Mouse (Mus musculus): ENCODE results near the gene Mrpl37.

The Mrpl37 gene

DNA sequence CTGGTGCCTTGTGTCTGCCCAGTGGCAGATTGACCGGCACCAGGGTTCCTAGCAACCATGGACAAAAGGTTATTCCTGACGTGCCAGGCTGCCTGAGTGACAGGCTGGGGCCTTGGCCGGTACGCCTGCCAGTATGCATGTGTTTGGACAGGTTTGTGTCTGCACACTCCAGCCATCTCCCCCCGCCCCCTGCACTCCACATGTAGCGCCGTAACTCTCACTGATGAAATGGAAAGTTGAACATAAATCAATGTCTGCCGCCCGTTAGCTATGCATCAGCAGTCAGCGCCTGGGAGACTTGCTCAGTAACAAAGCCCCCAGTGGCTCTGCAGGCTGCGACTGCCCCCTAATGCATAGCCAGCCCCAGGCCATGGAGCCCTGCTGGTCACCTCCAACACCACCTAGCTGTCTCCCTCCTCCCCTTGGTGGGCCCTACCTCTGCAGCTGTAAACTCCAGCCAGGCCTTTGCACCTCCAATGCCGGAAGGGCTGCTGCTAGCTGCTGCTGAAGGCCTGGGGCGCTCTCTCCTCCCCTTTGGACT is 50.6 kb downstream of the Mrpl37 start:
- peak; percentile 66 for DNase-seq

DNA sequence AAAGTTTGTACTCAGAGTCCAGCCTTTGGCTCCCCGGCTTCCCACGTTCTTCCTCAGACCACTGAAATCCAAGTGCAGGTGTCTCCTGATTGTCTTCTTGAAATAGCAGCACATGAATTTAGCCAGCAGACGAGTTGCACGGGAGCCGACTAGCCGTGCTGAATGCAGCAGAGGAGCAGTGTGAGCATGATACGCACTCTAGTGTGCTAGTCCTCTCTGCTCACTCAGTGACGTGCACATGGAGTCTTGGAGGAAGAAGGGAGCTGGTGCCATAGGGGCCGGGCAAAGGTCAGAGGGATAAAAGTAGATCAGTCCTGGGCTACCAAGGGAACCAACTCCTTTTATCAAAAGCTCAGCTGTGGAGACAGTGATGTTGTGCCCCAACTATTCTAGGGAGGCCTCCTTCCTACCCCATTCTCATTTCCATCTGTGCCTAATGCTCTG is 52.8 kb downstream of the Mrpl37 start:
- no peak for DNase-seq

DNA sequence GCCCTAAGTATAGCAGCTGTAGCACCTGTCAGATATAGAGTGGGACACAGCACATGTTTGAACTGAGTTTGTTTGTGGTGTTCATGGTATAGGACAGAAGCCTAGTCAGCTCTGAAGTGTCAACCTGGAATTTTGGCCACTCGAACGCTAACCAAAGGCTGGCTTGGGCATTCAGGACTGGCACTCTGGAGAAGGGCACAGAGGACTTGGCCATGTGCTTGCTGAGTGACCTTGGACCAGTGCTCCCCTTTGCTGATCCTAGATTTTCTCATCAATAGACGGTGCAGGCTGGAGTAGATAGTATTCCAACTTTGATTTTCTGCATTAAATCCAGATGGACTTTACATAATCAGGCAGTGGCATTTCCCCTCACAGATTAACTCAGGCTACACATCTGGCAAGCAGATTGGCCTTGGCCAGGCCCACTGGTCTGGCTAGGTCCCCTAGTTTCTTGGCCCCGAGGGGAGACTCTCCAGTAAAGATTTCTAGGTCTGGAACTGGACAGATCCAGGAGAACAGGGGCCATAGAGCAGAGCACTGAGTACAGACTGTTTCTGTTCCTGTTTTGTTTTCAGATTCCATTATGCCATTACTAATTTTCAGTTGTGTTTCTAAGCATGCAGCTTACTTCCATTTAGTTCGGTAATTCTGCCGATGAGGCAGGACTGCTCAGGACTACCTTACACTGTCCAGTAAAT is 53.4 kb downstream of the Mrpl37 start:
- DNase-seq, result no peak

DNA sequence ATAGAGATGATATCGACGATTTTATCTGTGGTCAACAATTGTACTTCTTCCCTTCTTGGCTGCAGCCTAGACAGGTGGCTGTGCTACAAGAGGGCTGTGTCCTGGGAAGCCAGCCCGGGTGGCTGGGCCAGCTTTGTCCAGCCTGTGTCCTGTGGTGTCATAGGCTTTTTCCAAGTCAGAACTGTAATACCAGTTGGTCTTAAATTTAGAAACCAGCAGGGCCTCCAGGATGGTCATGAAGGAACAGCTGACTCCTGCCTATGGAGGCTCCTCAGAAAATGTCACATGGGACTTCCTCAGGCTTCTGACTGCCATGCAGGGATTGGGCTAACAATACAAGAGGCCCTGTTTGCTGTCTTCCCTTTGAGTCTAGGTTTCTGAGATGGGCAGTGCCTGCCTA is 54.1 kb downstream of the Mrpl37 start:
- DNase-seq, result no peak

DNA sequence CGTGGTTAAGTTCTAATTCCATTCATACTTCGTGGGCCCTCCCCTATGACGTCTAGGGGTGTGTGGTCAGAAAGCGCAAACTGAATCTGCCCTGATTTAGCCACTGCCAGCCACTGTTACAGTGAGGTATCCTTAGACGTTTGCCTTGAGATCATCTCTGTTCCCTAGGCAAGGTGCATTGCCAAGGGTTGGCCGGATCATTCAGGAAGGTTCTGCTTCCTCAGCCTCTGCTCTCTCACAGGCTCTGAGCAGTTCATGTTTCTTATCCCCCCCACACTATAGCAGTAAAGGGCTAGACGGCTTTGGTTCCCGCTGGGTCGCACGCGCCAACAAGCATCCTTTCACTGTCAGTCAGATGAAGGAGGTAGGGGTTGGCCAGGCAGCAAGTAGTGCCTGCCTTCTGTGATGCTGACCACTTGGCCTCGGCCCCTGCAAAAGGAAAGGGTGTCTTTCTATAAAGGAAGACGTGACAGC is 54.6 kb downstream of the Mrpl37 start:
- no peak for DNase-seq

DNA sequence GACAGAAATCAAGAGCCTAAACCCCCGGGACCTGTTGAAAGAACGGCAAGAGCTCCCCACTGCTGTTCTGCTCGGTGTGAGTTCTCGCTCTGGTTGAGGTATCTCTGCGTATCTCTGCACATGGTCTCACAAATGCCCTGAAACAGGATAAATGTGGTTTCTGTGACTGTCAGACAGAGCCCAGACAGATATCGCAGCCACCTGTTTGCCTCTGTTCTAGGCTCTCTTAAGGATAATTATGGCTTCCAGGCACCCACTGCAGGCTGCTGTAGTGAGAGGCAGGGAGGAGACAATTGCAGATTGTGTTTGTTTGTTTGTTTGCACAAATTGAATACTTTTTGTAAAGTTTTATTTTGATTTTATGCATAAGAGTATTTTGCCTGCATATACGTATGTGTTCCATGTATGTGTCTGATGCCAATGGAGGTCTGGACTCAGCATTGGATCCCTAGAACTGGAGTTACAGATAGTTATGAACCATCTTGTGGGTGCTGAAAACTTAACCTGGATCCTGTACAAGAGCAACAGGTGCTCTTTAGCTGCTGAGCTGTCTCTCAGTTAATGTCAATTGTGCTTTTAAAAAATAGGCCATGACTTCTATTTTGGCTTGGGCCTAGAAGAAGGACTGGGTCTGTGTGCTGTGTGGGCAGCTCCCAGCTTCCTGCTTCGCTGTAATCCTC is 55.2 kb downstream of the Mrpl37 start:
- DNase-seq, result no peak

DNA sequence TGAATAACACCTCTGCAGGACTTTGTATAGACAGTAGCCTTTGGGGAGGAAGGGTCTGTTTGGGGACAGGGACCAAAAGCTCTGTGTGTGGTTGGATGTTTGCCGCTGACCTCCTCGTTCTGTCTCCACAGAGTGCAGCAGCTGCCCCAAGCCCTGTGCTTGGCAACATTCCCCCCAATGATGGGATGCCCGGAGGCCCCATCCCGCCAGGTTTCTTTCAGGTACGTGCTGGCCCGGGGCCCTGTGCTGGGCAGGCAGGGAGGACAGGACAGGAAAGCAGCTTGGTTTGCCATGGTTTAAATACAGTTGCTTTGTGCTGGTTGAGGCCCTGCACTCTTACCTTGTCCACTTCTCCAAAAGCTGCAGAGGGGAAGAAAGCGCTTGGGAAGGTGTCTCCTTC is 57.1 kb downstream of the Mrpl37 start:
- no peak for DNase-seq

DNA sequence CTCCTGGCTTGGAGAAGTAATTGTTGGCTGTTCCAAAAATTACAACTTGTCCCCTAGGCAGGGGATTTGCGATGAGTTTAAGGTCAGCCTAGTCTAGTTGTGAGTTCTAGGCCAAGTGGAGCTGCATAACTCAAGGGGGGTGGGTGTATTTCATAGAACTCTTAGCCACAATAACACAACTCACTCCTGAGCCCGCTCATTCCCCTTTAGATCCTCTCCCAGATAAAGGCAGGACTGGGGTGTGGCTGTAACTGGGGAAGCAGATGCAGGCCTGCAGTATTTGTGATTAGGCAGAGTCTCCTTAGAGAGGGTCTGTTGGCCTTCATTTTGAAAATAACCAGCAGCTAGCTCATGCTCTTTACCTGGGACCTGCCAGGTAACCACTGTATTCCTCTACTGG is 58.5 kb downstream of the Mrpl37 start:
- DNase-seq, result no peak

DNA sequence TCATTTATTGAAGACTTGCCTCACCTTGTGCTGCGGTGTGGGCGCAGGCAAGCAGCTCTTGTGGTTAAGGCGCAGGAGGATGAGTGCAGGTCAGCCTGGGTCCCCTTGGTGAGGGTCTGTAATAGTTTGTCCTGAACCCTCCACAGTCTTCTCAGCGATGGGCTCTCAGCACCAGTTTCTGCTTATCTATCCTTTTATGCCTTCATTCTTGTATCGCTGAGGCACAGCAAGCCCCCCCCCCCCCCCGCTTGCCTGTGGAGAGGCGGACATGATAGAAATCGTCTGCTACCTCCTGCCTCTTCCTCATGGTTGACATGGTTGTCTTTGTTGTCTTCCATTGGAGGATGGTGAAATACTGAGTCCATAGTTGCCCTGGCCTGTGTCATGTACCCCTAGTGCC is 59.3 kb downstream of the Mrpl37 start:
- no peak for DNase-seq

DNA sequence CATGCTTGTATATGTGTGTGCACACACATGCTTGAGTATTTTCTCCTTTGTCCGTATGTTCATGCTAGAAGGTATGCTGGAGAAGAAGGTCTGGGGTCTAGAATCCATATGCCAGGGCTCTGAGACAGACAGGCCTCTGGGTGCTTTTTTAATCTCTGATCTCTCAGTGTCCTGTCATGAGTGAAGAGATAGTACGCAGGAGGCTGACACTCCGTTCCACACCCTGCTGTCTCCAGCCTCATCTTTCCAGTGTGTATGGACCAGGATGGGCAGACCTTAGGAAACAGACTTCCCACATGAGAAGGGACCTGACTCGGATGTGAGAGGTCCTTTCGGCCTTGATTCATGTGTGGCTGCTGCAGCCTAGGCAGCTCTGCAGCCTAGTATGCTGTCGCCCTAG is 59.9 kb downstream of the Mrpl37 start:
- DNase-seq, result no peak

DNA sequence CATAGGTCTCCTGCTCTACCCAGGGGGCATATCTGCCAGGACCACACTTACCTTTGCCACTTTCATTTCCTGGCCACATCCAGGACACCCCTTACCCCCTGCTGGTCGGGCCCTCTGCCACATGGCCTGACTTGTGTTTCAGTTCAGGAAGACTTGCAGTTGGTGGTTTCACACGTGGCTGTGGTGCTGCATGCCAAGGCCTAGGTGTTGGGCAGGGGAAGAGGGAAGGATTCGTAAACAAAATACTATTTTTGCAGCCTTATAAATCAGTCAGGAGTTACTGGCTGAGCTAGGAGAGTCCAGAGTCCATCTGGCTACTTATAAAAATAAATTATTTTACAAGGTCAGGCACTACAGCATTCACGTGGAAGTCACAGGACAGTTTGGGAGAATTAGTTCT is 60.4 kb downstream of the Mrpl37 start:
- no peak for DNase-seq
